Mouse (Mus musculus): ENCODE measurements at regions not wholly inside any gene's neighbourhood (a gene's known extent, or its start where the extent isn't known, plus 50 kb on each side); places are given as distances from the start of the nearest gene placed in this dataset.

DNA sequence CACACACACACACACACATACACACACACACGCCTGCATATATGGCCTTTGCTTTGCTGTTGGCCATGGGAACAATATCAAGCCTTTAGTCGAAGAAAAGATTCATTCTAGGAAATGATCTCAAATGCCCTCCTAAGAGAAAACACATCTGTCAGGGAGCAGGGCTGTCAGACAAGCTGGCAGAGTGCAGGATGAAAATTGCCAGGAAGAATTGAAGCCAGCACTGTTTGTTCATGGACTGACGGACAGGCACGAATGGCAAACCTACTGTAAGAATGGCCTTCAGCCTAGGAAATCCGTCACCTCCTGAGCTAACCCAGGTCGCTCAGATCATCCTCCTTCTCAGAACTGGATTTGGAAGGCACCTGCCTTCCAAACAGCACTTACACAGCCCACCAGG is 322.0 kb downstream of the Rps15a start:
- H3K4me3 ChIP-seq (ENCODE audit: control insufficient read depth in 1 of 2, insufficient read depth in 1 of 2, low read depth in 2 of 2, low read length in 2 of 2) = no peak overlapping the region
- H3K79me2 ChIP-seq (ENCODE audit: control insufficient read depth, insufficient read depth, low read length, poor library complexity) = no peaks in the 10 kb centered on the region
- H3K9ac ChIP-seq (ENCODE audit: control insufficient read depth, low read depth, low read length, poor library complexity, severe bottlenecking) = no peak overlapping the region
- H3K27me3 ChIP-seq (ENCODE audit: control insufficient read depth in 1 of 2, insufficient read depth in 2 of 2, low read length in 2 of 2) = no peaks in the 10 kb centered on the region
- H3K36me3 ChIP-seq (ENCODE audit: control insufficient read depth in 1 of 2, insufficient read depth in 2 of 2, low read length in 2 of 2) = no peaks in the 10 kb centered on the region
- TF ChIP-seq GATA1 (IDR thresholded peaks at IDR 0.05; ENCODE audit: low read depth, low read length) = no peak
- no peak for TF ChIP-seq JUND (IDR thresholded peaks at IDR 0.05; ENCODE audit: low read depth, low read length)
- TF ChIP-seq ETS1 (IDR thresholded peaks at IDR 0.05; ENCODE audit: low read depth, low read length) = no peak
- no peak for TF ChIP-seq ZMIZ1 (IDR thresholded peaks at IDR 0.05; ENCODE audit: low read depth, low read length)
- no peak for TF ChIP-seq MAFK (IDR thresholded peaks at IDR 0.05; ENCODE audit: borderline replicate concordance, low read depth, low read length)
- TF ChIP-seq POLR2A (IDR thresholded peaks at IDR 0.05; ENCODE audit: control insufficient read depth in 1 of 2, insufficient read depth in 1 of 2, low read depth in 1 of 2, low read length in 2 of 2, poor library complexity in 1 of 2) = no peak
- TF ChIP-seq ZC3H11A (IDR thresholded peaks at IDR 0.05; ENCODE audit: low read depth, low read length) = no peak
- no peak for TF ChIP-seq NRF1 (IDR thresholded peaks at IDR 0.05; ENCODE audit: insufficient read depth, low read depth, low read length, poor library complexity, severe bottlenecking)
- TF ChIP-seq POLR2AphosphoS2 (IDR thresholded peaks at IDR 0.05; ENCODE audit: low read length) = no peak
- no peak for TF ChIP-seq TCF12 (IDR thresholded peaks at IDR 0.05; ENCODE audit: low read depth, low read length)
- TF ChIP-seq USF2 (IDR thresholded peaks at IDR 0.05; ENCODE audit: borderline replicate concordance in 1 of 2, insufficient read depth in 1 of 2, low read depth in 1 of 2, low read length in 2 of 2) = no peak
- TF ChIP-seq UBTF (IDR thresholded peaks at IDR 0.05; ENCODE audit: borderline replicate concordance, insufficient read depth, low read depth, low read length) = no peak
- TF ChIP-seq USF1 (IDR thresholded peaks at IDR 0.05; ENCODE audit: low read depth, low read length) = no peak
- no peak for TF ChIP-seq MAX (IDR thresholded peaks at IDR 0.05; ENCODE audit: low read length)
- TF ChIP-seq SMC3 (IDR thresholded peaks at IDR 0.05; ENCODE audit: low read depth, low read length) = no peak
- TF ChIP-seq RAD21 (IDR thresholded peaks at IDR 0.05; ENCODE audit: low read depth, low read length) = no peak
- TF ChIP-seq GABPA (IDR thresholded peaks at IDR 0.05; ENCODE audit: low read depth, low read length) = no peak
- TF ChIP-seq KAT2A (conservative IDR thresholded peaks at IDR 0.05; ENCODE audit: low read depth, low read length) = no peak
- H3K4me1 ChIP-seq (ENCODE audit: control insufficient read depth in 1 of 2, insufficient read depth in 2 of 2, low read length in 2 of 2) = no peaks in the 10 kb centered on the region
- DNase-seq (ENCODE audit: low read depth, low spot score) = no peak
- no peaks in the 10 kb centered on the region for H3K9me3 ChIP-seq (replicated peaks; ENCODE audit: insufficient read depth, low read length)
- no peak overlapping the region for H3K27ac ChIP-seq (ENCODE audit: control insufficient read depth, low read depth, low read length)

DNA sequence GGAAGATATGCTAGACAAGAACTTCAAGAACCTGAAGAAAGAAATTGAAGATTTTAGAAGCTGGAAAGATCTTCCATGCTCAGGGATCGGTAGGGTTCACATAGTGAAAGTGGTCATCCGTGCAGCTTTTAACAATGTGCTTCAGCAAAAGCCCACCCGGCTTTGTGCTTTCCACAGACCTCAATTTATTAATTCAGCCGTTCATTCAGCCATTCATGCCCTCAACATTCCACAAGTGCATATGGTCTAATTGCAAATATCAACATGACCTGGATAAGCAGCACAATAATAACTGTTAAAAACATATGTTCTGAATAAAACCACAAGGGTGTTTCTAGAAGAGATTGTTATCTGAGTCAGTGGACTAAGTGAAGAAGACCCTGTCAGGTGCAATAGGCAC is 323.5 kb downstream of the Rps15a start:
- Histone ChIP-seq H3K9ac (ENCODE audit: control insufficient read depth, low read depth, low read length, poor library complexity, severe bottlenecking) (no peak overlapping the region), H3K4me3 (ENCODE audit: control insufficient read depth in 1 of 2, insufficient read depth in 1 of 2, low read depth in 2 of 2, low read length in 2 of 2) (no peak overlapping the region), H3K27me3 (ENCODE audit: control insufficient read depth in 1 of 2, insufficient read depth in 2 of 2, low read length in 2 of 2) (no peaks in the 10 kb centered on the region), H3K79me2 (ENCODE audit: control insufficient read depth, insufficient read depth, low read length, poor library complexity) (no peaks in the 10 kb centered on the region), H3K36me3 (ENCODE audit: control insufficient read depth in 1 of 2, insufficient read depth in 2 of 2, low read length in 2 of 2) (no peaks in the 10 kb centered on the region), H3K9me3 (replicated peaks; ENCODE audit: insufficient read depth, low read length) (no peaks in the 10 kb centered on the region), H3K27ac (ENCODE audit: control insufficient read depth, low read depth, low read length) (no peak overlapping the region), H3K4me1 (ENCODE audit: control insufficient read depth in 1 of 2, insufficient read depth in 2 of 2, low read length in 2 of 2) (no peaks in the 10 kb centered on the region)
- DNase-seq (ENCODE audit: low read depth, low spot score) = no peak
- TF ChIP-seq ELF1 (IDR thresholded peaks at IDR 0.05; ENCODE audit: low read depth, low read length) = no peak
- TF ChIP-seq KAT2A (conservative IDR thresholded peaks at IDR 0.05; ENCODE audit: low read depth, low read length) = no peak
- no peak for TF ChIP-seq ETS1 (IDR thresholded peaks at IDR 0.05; ENCODE audit: low read depth, low read length)
- TF ChIP-seq NELFE (IDR thresholded peaks at IDR 0.05; ENCODE audit: low read depth, low read length) = no peak
- no peak for TF ChIP-seq SMC3 (IDR thresholded peaks at IDR 0.05; ENCODE audit: low read depth, low read length)
- no peak for TF ChIP-seq JUND (IDR thresholded peaks at IDR 0.05; ENCODE audit: low read depth, low read length)
- TF ChIP-seq ZMIZ1 (IDR thresholded peaks at IDR 0.05; ENCODE audit: low read depth, low read length) = no peak
- no peak for TF ChIP-seq MAZ (IDR thresholded peaks at IDR 0.05; ENCODE audit: low read depth, low read length)
- TF ChIP-seq ZNF384 (IDR thresholded peaks at IDR 0.05; ENCODE audit: low read depth, low read length) = no peak
- TF ChIP-seq MYB (IDR thresholded peaks at IDR 0.05; ENCODE audit: low read depth, low read length) = no peak
